Mouse (Mus musculus): ENCODE results near the gene Atoh8.

Atoh8 gene

GRCm38 (mm10) chr6:72158966-72159764, 76.2 kb downstream of the Atoh8 start:
- DNase-seq (ENCODE audit: inconsistent ontology term), result no peak

All from Muller cell, postnatal 12 days (primary cell).